14 mouse cellular contexts compared by ENCODE assay signal in genomic region chr3:152402671-152403066, GRCm38 (mm10). TPM values are rescaled to one million over a fixed set of nuclear protein-coding genes. Genes with fewer than 3 reads are reported as not detected.
DNase-seq lines count a peak whose midpoint lies in the region; ATAC-seq and TF ChIP-seq lines count a peak whose summit lies in the region.
"Had no signal": no experiment of that assay in that cellular context is flagged by ENCODE, and none has a peak within 500 bp of the region (broad histone marks: within the 10 kb centered on the region; RNA-seq: fewer than 3 reads in every experiment).

No protein-coding gene starts in this region.

- DNase-seq in heart, embryonic 10.5 days (ENCODE audit: low spot score) = no peak
- no peak for DNase-seq in heart, postnatal 25 days (ENCODE audit: low spot score)
- DNase-seq in liver, adult 2 months (ENCODE audit: extremely low read depth, low read depth, low spot score) = no peak
- no peak for DNase-seq in liver, embryonic 11.5 days (ENCODE audit: low spot score)
- no peak for DNase-seq in urinary bladder, postnatal 4 days (ENCODE audit: low spot score in 2 of 2)
- no peak for DNase-seq in urinary bladder, postnatal 25 days (ENCODE audit: low spot score)
- DNase-seq: cerebellum, postnatal 14 days; forebrain, postnatal 0 days; right cerebral cortex, postnatal 25 days; thymus, postnatal 36 days had no signal

- peaks cover 28% of the 10 kb centered on the region for H3K79me2 ChIP-seq in liver, adult 2 months (ENCODE audit: control insufficient read depth, insufficient read depth, low read length)

- no peaks in the 10 kb centered on the region for H3K9me3 ChIP-seq in heart, embryonic 10.5 days
- no peaks in the 10 kb centered on the region for H3K9me3 ChIP-seq in liver, embryonic 11.5 days (ENCODE audit: control insufficient read depth, low read length)
- H3K9me3 ChIP-seq in liver, embryonic 16.5 days (replicated peaks; ENCODE audit: control insufficient read depth, low read length) = no peaks in the 10 kb centered on the region
- no peaks in the 10 kb centered on the region for H3K9me3 ChIP-seq in neural tube, embryonic 15.5 days (replicated peaks)
- H3K9me3 ChIP-seq: hindbrain, embryonic 15.5 days had no signal

- peaks cover 51% of the 10 kb centered on the region for H3K4me1 ChIP-seq in heart, embryonic 10.5 days
- H3K4me1 ChIP-seq in liver, adult 2 months (ENCODE audit: control insufficient read depth, insufficient read depth, low read length) = peaks cover 41% of the 10 kb centered on the region
- H3K4me1 ChIP-seq in liver, embryonic 11.5 days (replicated peaks; ENCODE audit: control insufficient read depth, insufficient read depth, low read length) = peaks cover 61% of the 10 kb centered on the region
- peaks cover 60% of the 10 kb centered on the region for H3K4me1 ChIP-seq in liver, embryonic 16.5 days (ENCODE audit: control insufficient read depth, low read depth, low read length)
- H3K4me1 ChIP-seq in neural tube, embryonic 15.5 days = peaks cover 28% of the 10 kb centered on the region

- WGBS in heart, embryonic 10.5 days = 85% methylated on average over 3 of the region's 3 CpGs
- WGBS in liver, adult 2 months = 65% methylated on average over 3 of the region's 3 CpGs
- 91% methylated on average over 3 of the region's 3 CpGs for WGBS in liver, embryonic 11.5 days
- WGBS in liver, embryonic 16.5 days (ENCODE audit: insufficient replicate concordance) = 84% methylated on average over 3 of the region's 3 CpGs
- WGBS in neural tube, embryonic 15.5 days = 91% methylated on average over 3 of the region's 3 CpGs

- intact Hi-C loops in heart, postnatal 25 days (cut with DNase I) = no loop called here

- TF ChIP-seq CTCF in liver, adult 2 months (IDR thresholded peaks at IDR 0.05; ENCODE audit: low read depth, low read length) = no peak

- 0 out of 2 replicates have a peak overlapping the region, but pooled peaks have one; percentile 2 for H3K27ac ChIP-seq in heart, embryonic 10.5 days
- H3K27ac ChIP-seq in liver, adult 2 months (replicated peaks; ENCODE audit: insufficient read depth, low read depth, low read length) = no peak overlapping the region; the same call in 1 of the 2 replicates
- no peak overlapping the region for H3K27ac ChIP-seq in liver, embryonic 11.5 days (ENCODE audit: low read depth, low read length)
- peak overlapping the region; percentile 8 for H3K27ac ChIP-seq in liver, embryonic 16.5 days (ENCODE audit: low read length)
- no peak overlapping the region for H3K27ac ChIP-seq in neural tube, embryonic 15.5 days (replicated peaks)
- H3K27ac ChIP-seq: hindbrain, embryonic 15.5 days had no signal

- no peak overlapping the region for H3K4me3 ChIP-seq in heart, embryonic 10.5 days
- no peak overlapping the region for H3K4me3 ChIP-seq in liver, adult 2 months (ENCODE audit: insufficient read depth, low read depth, low read length)
- no peak overlapping the region for H3K4me3 ChIP-seq in liver, embryonic 11.5 days (ENCODE audit: low read depth, low read length)
- no peak overlapping the region for H3K4me3 ChIP-seq in liver, embryonic 16.5 days (ENCODE audit: low read depth, low read length)
- no peak overlapping the region for H3K4me3 ChIP-seq in neural tube, embryonic 15.5 days (replicated peaks)
- H3K4me3 ChIP-seq: hindbrain, embryonic 15.5 days had no signal

- no peaks in the 10 kb centered on the region for H3K27me3 ChIP-seq in heart, embryonic 10.5 days (ENCODE audit: insufficient read depth, poor library complexity, severe bottlenecking)
- no peaks in the 10 kb centered on the region for H3K27me3 ChIP-seq in liver, adult 2 months (ENCODE audit: control insufficient read depth, insufficient read depth, low read length)
- no peaks in the 10 kb centered on the region for H3K27me3 ChIP-seq in liver, embryonic 11.5 days (replicated peaks; ENCODE audit: control insufficient read depth, insufficient read depth, low read length)
- H3K27me3 ChIP-seq in liver, embryonic 16.5 days (ENCODE audit: control insufficient read depth, insufficient read depth, low read depth, low read length) = no peaks in the 10 kb centered on the region
- H3K27me3 ChIP-seq in neural tube, embryonic 15.5 days (replicated peaks) = no peaks in the 10 kb centered on the region
- H3K27me3 ChIP-seq: hindbrain, embryonic 15.5 days had no signal

- no peak for ATAC-seq in liver, embryonic 11.5 days (replicated peaks; ENCODE audit: low FRiP score)
- ATAC-seq in liver, embryonic 16.5 days (ENCODE audit: low read depth) = no peak
- no peak for ATAC-seq in neural tube, embryonic 15.5 days (ENCODE audit: low FRiP score)
- ATAC-seq: forebrain, postnatal 0 days had no signal

- H3K9ac ChIP-seq in liver, adult 2 months (ENCODE audit: low read depth, low read length) = 0 out of 2 replicates have a peak overlapping the region, but pooled peaks have one; percentile 15
- no peak overlapping the region for H3K9ac ChIP-seq in liver, embryonic 11.5 days (ENCODE audit: low read depth, low read length)
- no peak overlapping the region for H3K9ac ChIP-seq in liver, embryonic 16.5 days (ENCODE audit: low read depth, low read length)
- H3K9ac ChIP-seq in neural tube, embryonic 15.5 days (replicated peaks) = no peak overlapping the region
- H3K9ac ChIP-seq: forebrain, postnatal 0 days; hindbrain, embryonic 15.5 days had no signal

- H3K4me2 ChIP-seq in liver, embryonic 11.5 days = no peak overlapping the region
- no peak overlapping the region for H3K4me2 ChIP-seq in liver, embryonic 16.5 days (ENCODE audit: low read depth, low read length)
- no peak overlapping the region for H3K4me2 ChIP-seq in neural tube, embryonic 15.5 days
- H3K4me2 ChIP-seq: hindbrain, embryonic 15.5 days; midbrain, embryonic 11.5 days had no signal

- TF ChIP-seq POLR2A in liver, adult 2 months (IDR thresholded peaks at IDR 0.05; ENCODE audit: extremely low read depth, insufficient read depth, low read length) = no peak

- H3K36me3 ChIP-seq in heart, embryonic 10.5 days = 0 out of 2 replicates have a peak, but pooled peaks cover 3% of the 10 kb centered on the region
- no peaks in the 10 kb centered on the region for H3K36me3 ChIP-seq in liver, adult 2 months (ENCODE audit: control insufficient read depth, insufficient read depth, low read length)
- peaks cover 4% of the 10 kb centered on the region; the same call in 1 of the 2 replicates for H3K36me3 ChIP-seq in liver, embryonic 11.5 days (ENCODE audit: control insufficient read depth, insufficient read depth, low read length)
- no peaks in the 10 kb centered on the region for H3K36me3 ChIP-seq in liver, embryonic 16.5 days (ENCODE audit: control insufficient read depth, insufficient read depth)
- H3K36me3 ChIP-seq in neural tube, embryonic 15.5 days = no peaks in the 10 kb centered on the region
- H3K36me3 ChIP-seq: hindbrain, embryonic 15.5 days had no signal

RNA-seq across cellular contexts. Expression of gene Zzz3, which starts 7.4 kb away (rescaled TPM):
- polyA plus RNA-seq in heart, embryonic 10.5 days (2016; fragmentation: Nextera tagmentation; extraction: Ambion mirVana) = 41.1 and 42.7 TPM in 2 replicates
- total RNA-seq in heart, postnatal 25 days (2021) = 10 to 100 TPM; 22.8 to 23.5 TPM
- 17.6 and 21.1 TPM in 2 replicates for total RNA-seq in liver, adult 2 months (2014; rRNA removed)
- polyA plus RNA-seq in liver, adult 2 months (2012; rRNA removed) = 5.7 and 10.2 TPM in 2 replicates
- polyA plus RNA-seq in liver, embryonic 11.5 days (2014; fragmentation: Nextera tagmentation; extraction: Ambion mirVana) = 45.5 and 45.7 TPM in 2 replicates
- 11.3 and 12.3 TPM in 2 replicates for polyA plus RNA-seq in liver, embryonic 16.5 days (2015; fragmentation: Nextera tagmentation; extraction: Ambion mirVana)
- polyA plus RNA-seq in neural tube, embryonic 15.5 days (2015; fragmentation: Nextera tagmentation; extraction: Ambion mirVana) = 23.4 and 27.5 TPM in 2 replicates

RNA-seq across cellular contexts. Expression of gene Usp33, which starts 56.4 kb away (rescaled TPM):
- polyA plus RNA-seq in heart, embryonic 10.5 days (2016; fragmentation: Nextera tagmentation; extraction: Ambion mirVana) = 36.2 and 37.6 TPM in 2 replicates
- 10 to 100 TPM; 22.3 to 25.2 TPM for total RNA-seq in heart, postnatal 25 days (2021)
- 41.5 and 46.9 TPM in 2 replicates for total RNA-seq in liver, adult 2 months (2014; rRNA removed)
- polyA plus RNA-seq in liver, adult 2 months (2012; rRNA removed) = 9.5 and 9.9 TPM in 2 replicates
- 42.0 and 46.1 TPM in 2 replicates for polyA plus RNA-seq in liver, embryonic 11.5 days (2014; fragmentation: Nextera tagmentation; extraction: Ambion mirVana)
- polyA plus RNA-seq in liver, embryonic 16.5 days (2015; fragmentation: Nextera tagmentation; extraction: Ambion mirVana) = 20.2 and 22.0 TPM in 2 replicates
- polyA plus RNA-seq in neural tube, embryonic 15.5 days (2015; fragmentation: Nextera tagmentation; extraction: Ambion mirVana) = 80.9 and 88.5 TPM in 2 replicates

Comparison
In these comparisons a context has a peak if more than half of its experiments do, and no peak if none do; other contexts are left out.
1. H3K27ac ChIP-seq: peak in heart, embryonic 10.5 days (single experiment) and liver, embryonic 16.5 days (single experiment); none in liver, adult 2 months (single experiment), liver, embryonic 11.5 days (single experiment) and neural tube, embryonic 15.5 days (single experiment).